8 mouse cellular contexts compared by ENCODE assay signal in genomic region chr19:47463206-47463605, GRCm38 (mm10). TPM values are rescaled to one million over a fixed set of nuclear protein-coding genes. Genes with fewer than 3 reads are reported as not detected.
DNase-seq lines count a peak whose midpoint lies in the region; ATAC-seq and TF ChIP-seq lines count a peak whose summit lies in the region.

No protein-coding gene starts in this region.

- no peaks in the 10 kb centered on the region for H3K27me3 ChIP-seq in liver, adult 2 months (ENCODE audit: control insufficient read depth, insufficient read depth, low read length)
- no peaks in the 10 kb centered on the region for H3K27me3 ChIP-seq in embryonic facial prominence, embryonic 13.5 days
- no peaks in the 10 kb centered on the region for H3K27me3 ChIP-seq in limb, embryonic 12.5 days
- H3K27me3 ChIP-seq in neural tube, embryonic 14.5 days (ENCODE audit: control insufficient read depth, insufficient read depth, low read length): no peaks in the 10 kb centered on the region

- peak overlapping the region; percentile 89 for H3K4me2 ChIP-seq in embryonic facial prominence, embryonic 13.5 days
- H3K4me2 ChIP-seq in limb, embryonic 12.5 days: peak overlapping the region; percentile 95
- H3K4me2 ChIP-seq in neural tube, embryonic 14.5 days (ENCODE audit: low read depth, low read length): peak overlapping the region; percentile 84

- WGBS in liver, adult 2 months: 3% methylated on average over 13 of the region's 13 CpGs
- WGBS in embryonic facial prominence, embryonic 13.5 days: under 1% methylated on average over 13 of the region's 13 CpGs
- WGBS in limb, embryonic 12.5 days: under 1% methylated on average over 13 of the region's 13 CpGs
- WGBS in neural tube, embryonic 14.5 days: 0% methylated on average over 13 of the region's 13 CpGs

- H3K79me2 ChIP-seq in liver, adult 2 months (ENCODE audit: control insufficient read depth, insufficient read depth, low read length): peaks cover 23% of the 10 kb centered on the region; the same call in 1 of the 2 replicates

- no peak for TF ChIP-seq POLR2A in liver, adult 2 months (IDR thresholded peaks at IDR 0.05; ENCODE audit: extremely low read depth, insufficient read depth, low read length)

- peak overlapping the region; percentile 90 for H3K27ac ChIP-seq in liver, adult 2 months (replicated peaks; ENCODE audit: insufficient read depth, low read depth, low read length)
- H3K27ac ChIP-seq in embryonic facial prominence, embryonic 13.5 days: peak overlapping the region; percentile 91
- 0 out of 2 replicates have a peak overlapping the region, but pooled peaks have one; percentile 83 for H3K27ac ChIP-seq in limb, embryonic 12.5 days
- no peak overlapping the region for H3K27ac ChIP-seq in neural tube, embryonic 14.5 days (ENCODE audit: low read depth, low read length)

- no peaks in the 10 kb centered on the region for H3K36me3 ChIP-seq in liver, adult 2 months (ENCODE audit: control insufficient read depth, insufficient read depth, low read length)
- 0 out of 2 replicates have a peak, but pooled peaks cover 6% of the 10 kb centered on the region for H3K36me3 ChIP-seq in embryonic facial prominence, embryonic 13.5 days
- peaks cover 4% of the 10 kb centered on the region; the same call in 1 of the 2 replicates for H3K36me3 ChIP-seq in limb, embryonic 12.5 days
- no peaks in the 10 kb centered on the region for H3K36me3 ChIP-seq in neural tube, embryonic 14.5 days (ENCODE audit: control insufficient read depth, insufficient read depth, low read length)

- no peak for ATAC-seq in embryonic facial prominence, embryonic 13.5 days (ENCODE audit: insufficient number of reproducible peaks, insufficient read depth, low FRiP score, low TSS enrichment, low read depth)
- no peak for ATAC-seq in limb, embryonic 12.5 days (ENCODE audit: insufficient number of reproducible peaks, insufficient read depth, low FRiP score, low TSS enrichment, low read depth)
- no peak for ATAC-seq in neural tube, embryonic 14.5 days (ENCODE audit: low read depth)
- no peak for ATAC-seq in erythroid progenitor cell, adult 5-6 weeks (replicated peaks; ENCODE audit: low FRiP score, poor library complexity, severe bottlenecking)

- H3K9ac ChIP-seq in liver, adult 2 months (ENCODE audit: low read depth, low read length): peak overlapping the region; percentile 99
- peak overlapping the region; percentile 92 for H3K9ac ChIP-seq in embryonic facial prominence, embryonic 13.5 days
- H3K9ac ChIP-seq in limb, embryonic 12.5 days (replicated peaks): peak overlapping the region; percentile 86
- peak overlapping the region; percentile 87 for H3K9ac ChIP-seq in neural tube, embryonic 14.5 days (replicated peaks; ENCODE audit: low read depth, low read length)

- no peaks in the 10 kb centered on the region for H3K9me3 ChIP-seq in embryonic facial prominence, embryonic 13.5 days
- H3K9me3 ChIP-seq in limb, embryonic 12.5 days: 0 out of 2 replicates have a peak, but pooled peaks cover 4% of the 10 kb centered on the region
- H3K9me3 ChIP-seq in neural tube, embryonic 14.5 days (ENCODE audit: control insufficient read depth, low read length): no peaks in the 10 kb centered on the region

- H3K4me3 ChIP-seq in liver, adult 2 months (ENCODE audit: insufficient read depth, low read depth, low read length): peak overlapping the region; percentile 90
- H3K4me3 ChIP-seq in embryonic facial prominence, embryonic 13.5 days: peak overlapping the region; percentile 86
- peak overlapping the region; percentile 81 for H3K4me3 ChIP-seq in limb, embryonic 12.5 days (replicated peaks)
- peak overlapping the region; percentile 72 for H3K4me3 ChIP-seq in neural tube, embryonic 14.5 days (ENCODE audit: low read depth, low read length)

- peak; percentile 64 for DNase-seq in liver, adult 2 months (ENCODE audit: extremely low read depth, low read depth, low spot score)
- DNase-seq in liver: no peak
- no peak for DNase-seq in c-Kit-positive CD71-positive TER-119-positive erythroid progenitor cells, embryonic 14.5 days (ENCODE audit: low spot score)
- no peak for DNase-seq in layer of hippocampus, adult 18-20 months (ENCODE audit: low spot score in 2 of 2)

- H3K4me1 ChIP-seq in liver, adult 2 months (ENCODE audit: control insufficient read depth, insufficient read depth, low read length): peaks cover 31% of the 10 kb centered on the region
- H3K4me1 ChIP-seq in embryonic facial prominence, embryonic 13.5 days: peaks cover 55% of the 10 kb centered on the region
- peaks cover 41% of the 10 kb centered on the region for H3K4me1 ChIP-seq in limb, embryonic 12.5 days (replicated peaks)
- H3K4me1 ChIP-seq in neural tube, embryonic 14.5 days (ENCODE audit: control insufficient read depth, insufficient read depth, low read length): peaks cover 2% of the 10 kb centered on the region; the same call in 1 of the 2 replicates

- TF ChIP-seq CTCF in liver, adult 2 months (IDR thresholded peaks at IDR 0.05; ENCODE audit: low read depth, low read length): no peak

RNA-seq across cellular contexts. Expression of gene Sh3pxd2a, which starts 1.0 kb away (rescaled TPM):
- 4.2 and 7.0 TPM in 2 replicates for total RNA-seq in liver, adult 2 months (2014; rRNA removed)
- 10.0 and 13.9 TPM in 2 replicates for polyA plus RNA-seq in liver, adult 2 months (2012; rRNA removed)
- 9.4 and 10.0 TPM in 2 replicates for polyA plus RNA-seq in embryonic facial prominence, embryonic 13.5 days (2015; fragmentation: Nextera tagmentation; extraction: Ambion mirVana)
- polyA plus RNA-seq in limb, embryonic 12.5 days (2016; fragmentation: Nextera tagmentation; extraction: Ambion mirVana): 6.8 and 7.7 TPM in 2 replicates
- polyA plus RNA-seq in neural tube, embryonic 14.5 days (2014; fragmentation: Nextera tagmentation; extraction: Ambion mirVana): 2.1 and 3.5 TPM in 2 replicates
- total RNA-seq in erythroid progenitor cell, adult 5-6 weeks (2015; ENCODE audit: low replicate concordance): 3.2 and 6.3 TPM in 2 replicates
- total RNA-seq in erythroid progenitor cell, adult 5-6 weeks (2017; ENCODE audit: low replicate concordance): 1.0 and 1.1 TPM in 2 replicates
- total RNA-seq in layer of hippocampus, adult 18-20 months (2021): 10 to 100 TPM; 33.4 to 35.4 TPM
